Mouse (Mus musculus) T-cell, adult 66 days (primary cell): ENCODE measurements around the gene Gm13030. TPM values are rescaled to one million over a fixed set of nuclear protein-coding genes. Genes with fewer than 3 reads are reported as not detected.

Experiments used
- total RNA-seq, 2 experiments: library from RNA; stranded (reverse); gene quantifications; 3 replicates in 1 of 2; 4 replicates in 1 of 2; pipeline ENCODE4 v1.2.4; 2023

Gm13030 gene
- not detected for total RNA-seq

DNA sequence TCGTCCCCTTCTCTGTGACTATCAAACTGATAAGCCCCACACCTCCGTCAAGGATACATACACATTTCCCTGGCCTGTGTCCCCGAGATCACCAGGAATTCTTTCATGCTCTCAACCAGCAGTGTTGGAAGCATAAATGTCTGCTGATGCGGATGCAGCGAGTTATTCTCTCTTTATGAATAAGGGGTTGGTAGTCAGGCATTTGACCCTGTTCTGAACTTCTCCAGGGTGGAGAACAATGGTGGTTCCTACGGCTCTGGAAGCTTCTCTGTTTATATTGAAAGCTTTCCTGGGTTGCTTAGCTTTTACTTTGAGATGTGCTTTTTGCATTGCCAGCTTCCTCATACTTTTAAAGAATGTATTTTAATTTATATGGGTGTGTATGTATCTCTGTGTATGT is at the start of gene Gm13030:
TSS of gene Gm13030 (minus strand) at position 101 of the 400 bp plus-strand sequence.

DNA sequence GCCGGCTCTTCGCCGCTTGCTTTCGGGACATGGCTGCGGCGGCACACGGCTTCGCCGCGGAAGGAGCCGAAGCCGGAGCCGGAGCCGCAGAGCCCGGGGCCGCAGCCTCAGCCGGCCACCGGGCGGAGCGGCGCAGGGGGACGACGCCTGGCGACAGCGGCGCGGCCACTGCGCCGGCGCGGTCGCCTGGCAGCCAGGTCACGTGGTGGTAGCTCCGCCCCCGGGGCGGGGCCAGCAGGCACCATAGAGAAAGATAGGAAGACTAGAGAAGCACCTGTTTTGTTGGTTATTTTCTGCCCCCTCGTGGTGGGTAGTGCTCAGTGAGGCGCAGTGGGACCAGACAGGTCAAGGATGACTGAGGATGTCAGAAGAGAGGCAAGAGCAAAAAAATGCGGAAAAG is 40.0 kb upstream of the Gm13030 start, which contains the start of gene Otud3:
TSS of gene Otud3 (minus strand) at position 149 of the 400 bp plus-strand sequence.

DNA sequence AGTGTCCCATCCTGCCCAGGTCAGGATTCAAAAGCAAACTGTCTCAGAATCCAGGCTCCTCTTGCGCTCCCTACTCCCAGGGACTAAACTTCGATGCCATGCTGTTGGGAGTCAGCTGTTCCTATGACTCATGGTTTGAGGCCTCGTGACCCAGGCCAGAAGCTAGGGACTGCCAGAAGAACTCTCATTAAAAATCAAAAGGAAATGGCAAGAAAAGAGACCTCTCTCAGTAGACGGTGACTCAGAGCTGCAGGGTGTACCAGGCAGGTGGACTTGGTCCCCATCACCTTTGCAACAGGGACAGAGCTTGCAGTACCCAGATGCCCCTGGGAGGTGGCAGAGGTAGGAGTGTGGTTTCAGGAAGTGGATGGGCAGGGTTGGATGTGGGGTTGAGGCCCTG is 4.0 kb upstream of the Gm13030 start, which contains the start of gene Pla2g2e:
TSS of gene Pla2g2e (plus strand) at position 212 of the 400 bp plus-strand sequence.

DNA sequence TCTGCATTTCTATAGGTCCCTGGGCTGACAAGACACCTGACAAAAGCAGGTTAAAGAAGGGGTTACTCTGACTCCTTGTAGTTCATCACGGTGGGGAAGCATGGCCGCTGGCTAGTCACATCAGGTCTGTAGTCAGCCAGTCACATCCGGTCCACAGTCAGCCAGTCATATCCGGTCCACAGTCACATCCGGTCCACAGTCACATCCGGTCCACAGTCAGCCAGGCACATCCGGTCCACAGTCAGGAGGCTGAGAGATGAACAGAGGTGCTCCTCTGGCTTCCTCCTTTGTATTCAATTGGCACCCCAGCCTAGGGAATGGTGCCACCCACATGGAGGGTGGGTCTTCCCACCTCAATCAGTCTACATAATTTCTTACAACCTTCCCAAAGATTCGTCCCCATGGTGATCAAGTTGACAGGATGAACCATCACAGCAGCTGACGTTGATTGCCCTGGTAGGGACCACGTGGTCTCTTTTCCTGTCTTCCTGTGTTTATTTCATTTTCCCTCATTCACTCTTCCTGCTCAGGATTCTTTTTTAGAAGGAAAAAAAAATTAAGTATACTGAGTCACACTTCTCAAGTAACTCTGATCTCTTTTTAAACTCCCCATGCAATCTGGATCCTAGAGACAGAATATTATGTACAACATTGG is 10.3 kb downstream of the Gm13030 start, which contains the start of gene Pla2g5:
TSS of gene Pla2g5 (minus strand) at position 139 of the 655 bp plus-strand sequence.

Other genes with a start within 250 kb of the Gm13030 start
- gene Vwa5b1, start 238.1 kb downstream of the Gm13030 start, total RNA-seq: not detected
- gene Pla2g2c, start 149.2 kb downstream of the Gm13030 start, total RNA-seq: not detected
- under 1 TPM; 0.20 to 0.24 TPM for gene Ubxn10, start 136.8 kb downstream of the Gm13030 start, total RNA-seq
- gene Pla2g2f, start 116.3 kb downstream of the Gm13030 start, total RNA-seq: not detected
- gene Pla2g2d, start 98.2 kb downstream of the Gm13030 start, total RNA-seq: 1 to 10 TPM in 1 of 2 experiments, under 1 TPM in 1; 0.65 to 1.3 TPM
- not detected for gene Pla2g5, start 10.5 kb downstream of the Gm13030 start, total RNA-seq
- gene Pla2g2e, start 4.0 kb upstream of the Gm13030 start, total RNA-seq: not detected
- 10 to 100 TPM in 1 of 2 experiments, 1 to 10 TPM in 1; 9.8 to 12.9 TPM for gene Otud3, start 40.0 kb upstream of the Gm13030 start, total RNA-seq
- gene Rnf186, start 93.1 kb upstream of the Gm13030 start, total RNA-seq: not detected
- gene Tmco4, start 98.9 kb upstream of the Gm13030 start, total RNA-seq: 10 to 100 TPM; 48.0 to 53.6 TPM
- gene Htr6, start 201.6 kb upstream of the Gm13030 start, total RNA-seq: not detected
- gene Nbl1, start 219.0 kb upstream of the Gm13030 start, total RNA-seq: under 1 TPM; 0.62 to 0.70 TPM